Mouse (Mus musculus) c-Kit-positive CD71-positive TER-119-positive erythroid progenitor cells, embryonic 14.5 days (primary cell): ENCODE measurements around the gene Hes7.

Source experiments
- DNase-seq: peaks from one replicate; pipeline ENCODE4 v3.0.0-alpha.2; 2013; ENCODE audit warnings: low spot score

Gene Hes7

DNA sequence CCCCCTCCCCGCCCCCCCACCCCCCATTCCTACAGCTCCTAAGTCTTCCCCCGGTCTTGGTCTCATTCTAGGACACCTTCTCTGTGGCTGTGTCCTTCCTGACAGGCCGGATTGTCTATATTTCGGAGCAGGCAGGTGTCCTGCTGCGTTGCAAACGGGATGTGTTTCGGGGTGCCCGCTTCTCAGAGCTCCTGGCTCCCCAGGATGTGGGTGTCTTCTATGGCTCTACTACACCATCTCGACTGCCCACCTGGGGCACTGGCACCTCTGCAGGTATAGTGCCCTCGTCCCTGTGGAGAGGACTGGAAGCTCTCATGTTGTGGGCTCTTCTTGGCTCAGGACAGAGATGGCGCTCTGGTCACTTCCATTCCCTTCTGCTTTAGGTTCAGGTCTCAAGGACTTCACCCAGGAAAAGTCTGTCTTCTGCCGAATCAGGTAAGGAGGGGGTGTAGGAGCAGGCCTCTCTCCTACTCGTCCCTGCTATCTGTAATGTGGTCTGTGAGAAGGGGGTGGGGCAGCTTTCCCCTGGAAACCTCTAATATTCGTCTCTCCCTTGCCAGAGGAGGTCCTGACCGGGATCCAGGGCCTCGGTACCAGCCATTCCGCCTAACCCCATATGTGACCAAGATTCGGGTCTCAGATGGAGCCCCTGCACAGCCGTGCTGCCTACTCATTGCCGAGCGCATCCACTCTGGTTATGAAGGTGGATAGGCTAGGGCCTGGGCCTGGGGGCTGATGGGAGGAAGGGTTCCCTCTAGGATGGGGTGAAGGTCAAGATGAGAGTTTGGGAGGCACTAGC, 18.4 kb upstream of the Hes7 start:
- DNase-seq: no peak

DNA sequence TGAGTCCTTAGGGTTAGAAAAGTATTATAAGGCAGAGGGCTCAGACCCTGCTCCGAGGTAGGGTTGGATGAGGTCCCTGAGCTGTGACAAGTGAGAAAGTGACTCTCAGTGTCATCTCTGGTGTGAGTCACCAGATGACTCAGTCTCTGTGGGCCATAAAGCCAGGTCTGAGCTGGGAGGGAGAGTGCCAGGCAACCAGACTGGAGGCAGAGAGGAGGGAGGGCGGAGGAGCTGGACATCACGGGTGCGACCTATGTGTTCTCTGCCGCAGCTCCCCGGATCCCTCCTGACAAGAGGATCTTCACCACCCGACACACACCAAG, 17.8 kb upstream of the Hes7 start:
- DNase-seq: no peak

DNA sequence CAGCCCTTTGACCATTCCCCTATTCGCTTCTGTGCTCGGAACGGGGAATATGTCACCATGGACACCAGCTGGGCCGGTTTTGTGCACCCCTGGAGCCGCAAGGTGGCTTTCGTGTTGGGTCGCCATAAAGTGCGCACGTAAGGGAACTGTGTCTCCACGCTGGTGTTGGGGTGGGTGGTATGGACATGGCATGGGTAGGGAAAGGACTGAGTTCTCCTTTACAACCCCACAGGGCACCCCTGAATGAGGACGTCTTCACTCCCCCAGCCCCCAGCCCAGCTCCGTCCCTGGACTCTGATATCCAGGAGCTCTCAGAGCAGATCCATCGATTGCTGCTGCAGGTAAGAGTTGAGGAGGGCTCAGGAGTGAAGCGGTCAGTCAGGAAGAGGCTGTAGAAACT, 17.1 kb upstream of the Hes7 start:
- no peak for DNase-seq

DNA sequence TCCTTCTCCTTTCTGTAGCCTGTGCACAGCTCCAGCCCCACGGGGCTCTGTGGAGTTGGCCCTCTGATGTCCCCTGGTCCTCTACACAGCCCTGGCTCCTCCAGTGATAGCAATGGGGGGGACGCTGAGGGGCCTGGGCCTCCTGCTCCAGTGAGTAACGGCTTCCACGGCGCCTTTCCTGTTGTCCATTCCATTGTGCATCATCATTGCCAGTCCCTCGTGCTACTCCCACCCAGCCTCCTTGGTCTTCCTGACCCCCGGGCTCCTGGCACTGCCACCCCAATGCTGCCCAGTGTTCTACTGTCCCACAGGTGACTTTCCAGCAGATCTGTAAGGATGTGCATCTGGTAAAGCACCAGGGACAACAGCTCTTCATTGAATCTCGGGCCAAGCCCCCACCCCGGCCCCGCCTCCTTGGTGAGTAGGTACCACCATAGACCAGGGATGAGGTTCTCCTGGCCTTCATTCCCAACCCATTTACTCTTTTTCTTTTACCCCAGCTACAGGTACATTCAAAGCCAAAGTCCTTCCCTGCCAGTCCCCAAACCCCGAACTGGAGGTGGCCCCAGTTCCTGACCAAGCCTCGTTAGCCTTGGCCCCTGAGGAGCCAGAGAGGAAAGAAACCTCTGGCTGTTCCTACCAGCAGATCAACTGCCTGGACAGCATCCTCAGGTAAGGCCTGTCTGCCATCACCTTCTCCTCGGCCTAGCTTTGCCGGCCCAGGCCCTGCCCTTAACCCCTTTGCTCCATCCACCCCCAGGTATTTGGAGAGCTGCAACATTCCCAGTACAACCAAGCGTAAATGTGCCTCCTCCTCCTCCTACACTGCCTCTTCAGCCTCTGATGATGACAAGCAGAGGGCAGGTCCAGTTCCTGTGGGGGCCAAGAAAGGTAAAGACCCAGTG, 16.4 kb upstream of the Hes7 start:
- no peak for DNase-seq

DNA sequence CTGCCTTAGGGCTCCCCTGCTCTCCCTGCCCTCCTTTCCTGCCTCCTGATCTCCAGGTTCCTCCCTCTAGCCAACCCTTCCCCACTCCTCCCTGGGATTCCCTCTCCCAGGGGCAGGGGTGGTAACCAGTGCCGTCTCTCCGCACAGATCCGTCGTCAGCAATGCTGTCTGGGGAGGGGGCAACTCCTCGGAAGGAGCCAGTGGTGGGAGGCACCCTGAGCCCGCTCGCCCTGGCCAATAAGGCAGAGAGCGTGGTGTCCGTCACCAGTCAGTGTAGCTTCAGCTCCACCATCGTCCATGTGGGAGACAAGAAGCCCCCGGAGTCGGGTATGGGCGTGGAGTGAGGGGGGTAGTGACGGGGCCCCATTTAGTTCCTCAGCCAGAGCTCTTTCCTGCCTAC, 15.7 kb upstream of the Hes7 start:
- no peak for DNase-seq

DNA sequence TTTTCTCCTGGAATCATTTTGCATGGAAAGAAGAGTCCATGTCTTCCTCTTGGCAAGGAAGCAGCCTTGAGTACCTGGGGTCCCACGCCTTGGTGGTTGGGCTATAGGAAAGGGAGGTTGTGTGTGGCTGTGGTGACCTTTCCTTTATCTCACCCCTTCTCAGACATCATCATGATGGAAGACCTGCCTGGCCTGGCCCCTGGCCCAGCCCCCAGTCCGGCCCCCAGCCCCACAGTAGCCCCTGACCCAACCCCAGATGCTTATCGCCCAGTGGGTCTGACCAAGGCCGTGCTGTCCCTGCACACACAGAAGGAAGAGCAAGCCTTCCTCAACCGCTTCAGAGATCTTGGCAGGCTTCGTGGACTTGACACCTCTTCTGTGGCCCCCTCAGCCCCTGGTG, 15.0 kb upstream of the Hes7 start:
- no peak for DNase-seq

DNA sequence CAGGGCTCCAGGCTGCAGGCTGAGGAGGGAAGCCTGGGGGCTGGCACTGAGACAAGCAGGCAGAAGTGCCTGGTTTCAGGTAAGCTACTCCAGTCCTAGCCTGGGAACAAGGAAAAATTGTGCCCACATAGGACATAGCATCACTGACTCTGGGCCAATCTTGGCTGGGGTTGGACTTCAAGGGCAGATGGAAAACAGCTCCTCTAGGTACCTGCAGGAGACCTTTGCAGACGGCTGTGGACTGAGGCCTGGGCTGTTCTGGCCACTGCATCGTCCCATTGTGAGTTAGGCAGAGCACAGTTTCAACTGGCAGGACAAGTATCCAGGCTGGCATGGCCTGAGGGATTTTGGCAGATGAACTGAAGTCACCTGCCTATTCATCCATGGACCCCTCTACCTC, 14.4 kb upstream of the Hes7 start:
- no peak for DNase-seq

DNA sequence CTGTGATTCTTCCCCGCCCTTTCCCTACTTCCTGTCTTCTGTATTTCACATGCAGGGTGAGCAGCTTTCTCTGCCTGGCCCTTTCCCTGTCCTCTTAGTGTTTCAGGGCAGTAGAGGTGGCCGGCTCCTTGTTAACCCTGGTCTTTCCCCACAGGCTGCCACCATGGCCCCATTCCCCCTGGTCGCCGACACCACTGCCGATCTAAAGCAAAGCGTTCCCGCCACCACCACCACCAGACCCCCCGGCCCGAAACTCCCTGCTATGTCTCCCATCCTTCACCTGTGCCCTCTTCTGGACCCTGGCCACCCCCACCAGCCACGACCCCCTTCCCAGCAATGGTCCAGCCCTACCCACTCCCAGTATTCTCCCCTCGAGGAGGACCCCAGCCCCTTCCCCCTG, 13.9 kb upstream of the Hes7 start:
- no peak for DNase-seq

DNA sequence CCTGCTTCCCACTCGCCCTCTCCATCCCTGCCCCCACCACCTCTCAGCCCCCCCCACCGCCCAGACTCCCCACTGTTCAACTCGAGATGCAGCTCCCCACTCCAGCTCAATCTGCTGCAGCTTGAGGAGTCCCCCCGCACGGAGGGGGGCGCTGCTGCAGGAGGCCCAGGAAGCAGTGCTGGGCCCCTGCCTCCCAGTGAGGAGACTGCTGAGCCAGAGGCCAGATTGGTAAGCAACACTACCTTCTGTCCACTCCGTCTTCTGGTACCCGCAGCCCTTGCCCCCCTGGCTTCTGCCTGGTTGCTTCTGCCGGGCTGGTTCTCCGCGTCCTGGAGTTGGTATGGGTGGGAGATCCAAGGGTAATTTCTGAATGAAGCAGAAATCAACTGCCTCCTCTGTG, 13.4 kb upstream of the Hes7 start:
- no peak for DNase-seq

DNA sequence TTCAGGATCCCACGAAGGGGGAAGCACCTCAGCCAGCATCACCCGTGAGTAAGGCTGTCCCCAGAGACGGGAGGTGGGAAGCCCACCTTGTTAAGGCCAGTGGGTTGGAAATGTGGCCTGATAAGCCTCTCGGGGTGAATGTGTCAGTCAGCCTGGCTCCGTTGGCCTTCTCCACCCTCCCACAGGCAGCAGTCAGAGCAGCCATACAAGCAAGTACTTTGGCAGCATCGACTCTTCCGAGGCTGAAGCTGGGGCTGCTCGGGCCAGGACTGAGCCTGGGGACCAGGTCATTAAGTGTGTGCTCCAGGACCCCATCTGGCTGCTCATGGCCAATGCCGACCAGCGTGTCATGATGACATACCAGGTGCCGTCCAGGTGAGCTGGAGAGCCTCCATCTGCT, 12.5 kb upstream of the Hes7 start:
- no peak for DNase-seq

DNA sequence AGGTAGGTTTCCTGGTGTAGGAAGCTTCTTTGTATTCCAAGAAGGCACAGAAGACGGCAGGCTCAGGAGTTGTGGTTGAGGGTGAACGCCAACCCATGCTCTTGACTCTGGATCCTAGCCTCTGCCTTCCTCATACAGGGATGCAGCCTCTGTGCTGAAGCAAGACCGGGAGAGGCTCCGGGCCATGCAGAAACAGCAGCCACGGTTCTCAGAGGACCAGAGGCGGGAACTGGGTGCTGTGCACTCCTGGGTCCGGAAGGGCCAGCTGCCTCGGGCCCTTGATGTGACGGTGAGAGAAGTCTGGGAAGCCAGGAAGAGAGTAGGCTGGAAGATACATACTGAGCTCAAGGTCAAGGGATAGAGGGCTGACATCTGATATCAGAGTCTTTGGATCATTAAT, 12.0 kb upstream of the Hes7 start:
- no peak for DNase-seq

DNA sequence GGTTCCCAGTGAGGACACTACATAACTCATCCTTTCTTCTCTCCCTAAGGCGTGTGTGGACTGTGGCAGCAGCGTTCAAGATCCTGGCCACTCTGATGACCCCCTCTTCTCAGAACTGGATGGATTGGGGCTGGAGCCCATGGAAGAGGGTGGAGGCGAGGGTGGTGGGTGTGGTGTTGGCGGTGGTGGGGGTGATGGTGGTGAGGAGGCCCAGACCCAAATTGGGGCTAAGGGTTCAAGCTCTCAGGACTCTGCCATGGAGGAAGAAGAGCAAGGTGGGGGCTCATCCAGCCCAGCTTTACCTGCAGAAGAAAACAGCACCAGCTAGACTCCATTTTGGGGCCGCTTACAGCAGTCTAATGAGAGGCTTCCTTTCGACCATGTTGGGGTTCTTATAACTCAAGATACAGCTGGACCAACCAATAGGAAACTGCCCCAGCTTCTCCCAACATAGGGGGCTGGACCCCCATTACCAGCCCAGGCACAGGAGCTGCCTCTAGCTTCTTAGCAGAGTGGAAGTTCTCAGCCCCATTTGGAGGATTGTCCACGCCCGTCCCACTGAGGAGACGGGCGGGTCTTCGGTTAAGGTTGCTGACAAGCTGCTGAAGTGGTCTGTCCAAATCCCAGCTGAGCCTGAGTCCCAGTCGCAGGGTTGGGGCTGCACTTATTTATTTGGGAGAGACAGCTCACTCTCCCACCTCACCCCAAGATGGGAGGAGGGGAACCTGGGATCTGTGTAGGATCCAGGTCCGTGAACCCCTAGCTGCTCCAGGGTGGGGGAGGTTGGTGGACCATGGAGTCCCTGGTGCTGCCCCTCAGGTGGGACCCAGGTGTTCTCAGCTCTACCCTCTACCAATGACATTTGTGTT, 10.9 kb upstream of the Hes7 start:
- DNase-seq: no peak

DNA sequence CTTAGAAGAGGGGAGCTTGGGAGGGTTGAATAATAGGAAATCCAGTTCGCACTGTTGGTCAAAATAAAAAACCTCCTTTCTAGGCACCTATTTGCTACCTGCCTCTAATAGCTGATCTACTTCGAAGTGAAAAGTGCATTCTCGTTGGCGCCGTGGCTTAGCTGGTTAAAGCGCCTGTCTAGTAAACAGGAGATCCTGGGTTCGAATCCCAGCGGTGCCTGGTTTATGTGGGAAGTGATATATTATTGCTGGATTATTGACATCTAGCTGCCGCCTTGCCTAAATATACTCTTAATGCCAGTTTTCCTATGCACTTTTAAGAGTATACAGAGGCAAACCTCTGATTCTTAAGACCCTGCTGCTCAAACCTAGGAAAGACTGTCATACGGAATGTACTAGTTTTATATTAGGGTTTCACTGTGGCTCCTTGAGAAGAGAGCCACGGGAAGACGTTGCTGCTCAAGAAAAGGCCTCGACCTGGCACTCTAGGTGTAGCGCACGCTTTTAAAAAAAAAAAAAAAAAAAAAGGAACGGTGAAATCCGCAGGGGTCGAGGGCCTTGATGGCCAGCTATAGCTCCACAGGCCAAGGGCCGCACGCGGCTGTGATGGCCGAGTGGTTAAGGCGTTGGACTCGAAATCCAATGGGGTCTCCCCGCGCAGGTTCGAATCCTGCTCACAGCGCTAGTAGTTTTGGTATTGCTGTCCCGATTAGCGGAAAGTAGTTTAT, 9.7 kb upstream of the Hes7 start:
- peak; percentile 88 for DNase-seq

DNA sequence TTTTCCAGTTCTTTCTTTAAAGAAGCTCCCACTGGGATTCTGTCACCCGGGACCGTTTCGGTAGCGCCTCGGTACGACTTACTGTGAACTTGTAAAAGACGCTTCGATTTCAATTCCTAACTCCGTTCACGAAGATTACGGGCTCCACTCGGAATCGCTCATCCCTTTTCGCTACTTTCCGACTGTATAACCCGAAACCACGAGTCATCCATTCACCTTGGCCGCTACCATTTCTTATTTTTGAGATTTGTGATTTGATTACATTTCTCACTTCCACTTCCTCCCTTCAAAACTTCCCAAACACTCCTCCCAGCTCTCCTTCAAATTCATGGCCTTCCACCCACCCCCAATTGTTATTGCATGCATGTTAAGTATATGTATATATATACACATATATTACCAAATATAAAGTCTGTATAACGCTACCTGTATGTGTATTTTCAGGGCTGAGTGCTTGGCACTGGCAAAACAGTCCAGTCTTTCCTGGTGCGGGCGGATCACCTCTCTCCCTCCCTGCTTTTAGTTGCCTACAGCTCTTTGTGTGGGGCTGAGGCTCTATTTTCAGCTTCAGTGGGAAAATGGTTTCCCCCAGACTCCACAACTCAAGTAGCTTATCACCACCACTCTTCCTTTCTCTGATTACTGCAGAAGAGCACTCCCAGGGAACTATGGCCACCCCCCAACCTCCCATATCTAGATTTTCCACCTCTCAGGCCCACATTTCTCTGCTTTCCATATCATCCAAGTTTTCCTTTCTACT, 9.0 kb upstream of the Hes7 start:
- DNase-seq: no peak

DNA sequence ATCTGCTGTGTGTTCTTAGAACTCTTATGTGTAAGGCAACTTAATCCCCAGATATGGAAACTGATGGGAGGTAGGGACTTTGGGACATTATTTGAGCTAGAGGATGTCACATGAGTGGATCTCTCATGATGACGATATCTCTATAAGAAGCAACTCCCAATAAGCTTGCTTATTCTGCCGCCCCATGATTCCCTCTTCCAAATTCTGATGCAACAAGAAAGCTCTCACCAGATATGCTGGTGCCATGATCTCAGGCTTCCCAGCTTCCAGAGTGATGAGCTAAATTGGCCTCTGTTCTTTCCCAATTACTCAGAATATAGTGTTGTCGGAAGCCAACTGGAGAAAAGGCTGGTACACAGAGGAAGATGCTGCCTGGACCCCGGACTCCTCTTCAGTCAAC, 8.3 kb upstream of the Hes7 start:
- DNase-seq: no peak

DNA sequence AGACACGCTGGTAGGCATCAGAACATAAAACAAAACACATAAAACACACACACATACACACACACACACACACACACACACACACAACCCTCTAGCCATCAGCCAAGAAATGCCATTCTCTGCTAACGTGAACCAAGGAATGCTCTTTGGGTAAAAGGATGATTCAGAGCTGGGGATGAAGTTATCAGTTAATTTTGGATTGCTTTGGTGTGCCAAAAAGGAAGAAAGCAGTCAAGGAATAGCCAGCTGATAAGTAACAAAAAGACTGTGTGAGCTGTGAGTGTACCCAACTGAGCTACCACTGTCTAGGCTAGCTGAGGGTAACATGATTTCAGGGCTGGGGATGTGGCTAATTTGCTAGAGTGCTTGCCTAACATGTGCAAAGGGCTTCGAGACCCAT, 6.2 kb upstream of the Hes7 start:
- no peak for DNase-seq

DNA sequence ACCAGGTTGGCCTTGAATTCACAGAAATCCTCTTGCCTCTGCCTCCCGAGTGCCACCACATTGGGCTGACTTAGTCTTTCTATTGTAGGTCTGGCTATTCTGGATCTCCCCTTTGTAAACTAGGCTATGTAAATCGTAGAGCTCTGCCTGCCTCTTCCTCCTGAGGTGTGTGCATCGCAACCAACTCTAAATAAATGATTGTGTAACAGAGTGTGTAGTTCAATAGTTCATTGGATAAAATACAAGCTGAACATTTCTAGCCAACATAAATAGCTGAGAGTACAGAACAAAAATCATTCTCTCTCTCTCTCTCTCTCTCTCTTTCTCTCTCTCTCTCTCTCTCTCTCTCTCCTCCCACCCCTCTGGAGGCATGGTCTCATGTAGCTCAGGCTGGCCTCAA, 5.6 kb upstream of the Hes7 start:
- no peak for DNase-seq

DNA sequence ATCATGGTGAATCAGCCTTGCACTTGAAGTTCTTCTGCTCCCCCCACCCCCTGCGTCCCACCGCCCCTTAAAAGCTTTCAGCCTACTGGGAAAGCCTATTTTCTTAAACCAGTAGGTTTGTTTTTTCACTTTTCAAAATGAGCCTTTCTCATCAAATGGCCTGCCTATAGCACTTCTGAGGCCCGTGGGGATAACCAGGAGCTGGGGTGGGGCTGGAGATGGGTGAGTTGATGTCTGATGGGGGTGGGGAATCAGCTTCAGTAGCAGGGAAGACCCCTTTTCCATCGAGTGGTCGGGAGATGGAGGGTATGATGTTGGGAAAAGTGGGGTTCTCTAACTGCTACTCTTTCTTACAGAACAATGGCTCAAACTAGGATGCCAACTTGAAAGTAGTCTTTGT, 3.4 kb upstream of the Hes7 start:
- no peak for DNase-seq

DNA sequence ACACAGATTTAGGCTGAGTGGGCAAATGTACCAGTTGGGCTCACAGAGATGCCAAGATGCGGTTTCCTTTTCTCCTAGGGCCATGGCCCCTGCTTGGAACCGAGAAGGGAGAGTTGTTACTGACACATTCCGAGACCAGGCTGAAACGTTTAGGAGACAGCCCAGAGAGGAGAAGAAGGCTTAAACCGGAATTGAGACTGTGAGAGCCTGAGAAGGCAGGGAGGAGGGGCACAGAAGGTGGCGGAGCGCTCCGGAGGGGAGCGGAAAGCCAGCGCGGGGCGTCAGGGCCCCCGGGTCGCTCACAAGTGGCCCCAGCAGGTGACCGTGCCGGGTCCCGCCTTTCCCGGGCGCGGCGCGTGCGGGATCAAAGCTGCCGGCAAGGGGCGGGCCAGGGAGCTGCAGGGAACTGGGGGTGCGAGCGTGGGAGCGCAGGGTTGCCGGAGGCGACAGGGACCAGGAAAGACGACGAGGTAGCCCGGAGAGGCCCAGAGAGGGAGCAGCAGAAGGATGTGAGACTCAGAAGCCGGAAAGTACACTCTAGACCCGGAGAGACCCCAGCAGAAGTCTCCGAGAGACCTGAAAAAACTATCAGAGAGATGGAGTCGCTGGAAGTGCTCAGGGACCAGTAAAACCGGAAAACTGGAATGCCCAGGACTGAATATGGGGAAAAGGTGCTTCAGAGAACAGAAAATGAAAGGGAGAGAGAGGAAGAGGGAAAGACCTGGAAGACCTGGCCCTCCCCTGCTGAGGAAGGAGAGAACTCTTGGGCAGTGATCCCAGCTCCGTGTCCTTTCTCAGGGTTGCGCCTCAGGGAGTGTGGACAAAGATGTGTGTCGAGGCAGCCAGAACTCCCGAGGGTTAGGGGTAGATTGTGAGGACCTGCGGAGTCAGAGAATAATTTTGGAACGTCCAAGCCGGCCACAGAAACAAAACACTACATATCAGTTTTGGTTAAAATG, 2.2 kb upstream of the Hes7 start:
- DNase-seq: no peak

DNA sequence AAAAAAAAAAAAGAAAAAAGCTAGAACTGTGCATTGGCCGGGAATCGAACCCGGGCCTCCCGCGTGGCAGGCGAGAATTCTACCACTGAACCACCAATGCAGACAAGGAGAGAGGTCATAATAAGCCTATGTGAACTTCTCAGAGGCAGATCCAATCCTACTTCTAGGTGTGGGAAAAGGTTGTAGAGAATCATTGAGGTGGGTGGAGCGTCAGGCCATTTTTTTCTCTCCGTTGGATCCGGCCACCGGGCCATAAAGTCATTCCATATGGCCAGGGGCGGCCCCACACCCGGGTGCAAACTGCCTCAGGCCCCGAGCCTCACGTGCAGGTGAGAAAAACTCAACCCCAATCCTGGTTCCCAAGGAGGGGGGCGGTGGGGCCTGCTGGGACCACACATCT, 1.4 kb upstream of the Hes7 start:
- DNase-seq: peak; percentile 89
